Mouse (Mus musculus) stomach, postnatal 0 days (tissue): ENCODE data around the gene Smarce1. TPM values are rescaled to one million over a fixed set of nuclear protein-coding genes. Genes with fewer than 3 reads are reported as not detected.

ENCODE experiments used
- ATAC-seq: fragments of 200-750 bp; cut with Nextera tagmentation; 2 replicates; pipeline ENCODE4 v1.8.0; 2017; ENCODE audit not compliant: low FRiP score, low TSS enrichment
- DNase-seq: peaks from one replicate; pipeline ENCODE4 v3.0.0-alpha.2; 2016; ENCODE audit warnings: low spot score
- H3K27ac ChIP-seq: fragments of 300-500 bp; sonication (generic); replicated peaks from 2 replicates; pipeline ENCODE4 v1.5.1; 2014; ENCODE audit warnings: mild to moderate bottlenecking, control low read depth
- H3K27me3 ChIP-seq: fragments of 300-500 bp; sonication (generic); 2 replicates; pipeline ENCODE4 v1.6.1; 2014; ENCODE audit warnings: low read length; ENCODE audit not compliant: control insufficient read depth, insufficient read depth
- H3K36me3 ChIP-seq: fragments of 300-500 bp; sonication (generic); 2 replicates; pipeline ENCODE4 v1.6.1; 2014; ENCODE audit warnings: low read length, mixed read lengths; ENCODE audit not compliant: control insufficient read depth, insufficient read depth
- H3K4me1 ChIP-seq: fragments of 300-500 bp; sonication (generic); replicated peaks from 2 replicates; pipeline ENCODE4 v1.6.1; 2014; ENCODE audit warnings: antibody characterized with exemption; ENCODE audit not compliant: control insufficient read depth, insufficient read depth
- H3K4me2 ChIP-seq: fragments of 300-500 bp; sonication (generic); replicated peaks from 2 replicates; pipeline ENCODE4 v1.6.1; 2014; ENCODE audit warnings: low read depth, mild to moderate bottlenecking, control low read depth, moderate library complexity
- H3K4me3 ChIP-seq: fragments of 300-500 bp; sonication (generic); 2 replicates; pipeline ENCODE4 v1.5.1; 2014; ENCODE audit warnings: low read depth, low read length, control low read depth
- H3K9ac ChIP-seq: fragments of 300-500 bp; sonication (generic); 2 replicates; pipeline ENCODE4 v1.6.1; 2014; ENCODE audit warnings: mild to moderate bottlenecking, low read length, control low read depth, mixed read lengths
- H3K9me3 ChIP-seq: fragments of 300-500 bp; sonication (generic); 2 replicates; pipeline ENCODE4 v1.6.1; 2016; ENCODE audit warnings: low read length; ENCODE audit not compliant: control insufficient read depth
- CTCF ChIP-seq: IDR thresholded peaks from 2 replicates; pipeline ENCODE4 v1.5.1; 2016; ENCODE audit warnings: antibody characterized with exemption, low read depth, mild to moderate bottlenecking, moderate library complexity
- EP300 ChIP-seq: optimal IDR thresholded peaks from 2 replicates; pipeline ENCODE3; 2016; ENCODE audit warnings: antibody characterized with exemption
- WGBS: fragments of 180-500 bp; shearing (Covaris S2); extraction: QIAGEN DNeasy Blood & Tissue Kit; methylation state at CpG from one replicate; pipeline ENCODE4 v1.1.7; 2014; 5-methylcytosine and 5-hydroxymethylcytosine counted together
- polyA plus RNA-seq: library from polyadenylated mRNA; unstranded; fragments of >200 nt; fragmentation: Nextera tagmentation; extraction: Ambion mirVana; gene quantifications from 2 replicates; pipeline ENCODE4 v1.2.1, GENCODE M21; 2015

The Smarce1 gene
- polyA plus RNA-seq, 1 experiment from 2014 or later, result 91.6 TPM

- Histone ChIP-seq H3K36me3 (no peaks in the 10 kb centered on the region), H3K9me3 (no peaks in the 10 kb centered on the region), H3K4me1 (peaks cover 2% of the 10 kb centered on the region; the same call in 1 of the 2 replicates), H3K27me3 (no peaks in the 10 kb centered on the region), H3K4me2 (peak overlapping the region; percentile 50), H3K4me3 (peak overlapping the region; percentile 13; the same call in 1 of the 2 replicates), H3K27ac (no peak overlapping the region), H3K9ac (peak overlapping the region; percentile 31; the same call in 1 of the 2 replicates)
- WGBS, result 49% methylated on average over 3 of the region's 3 CpGs
- ATAC-seq, result no peak
- TF ChIP-seq CTCF (no peak), EP300 (no peak)
- no peak for DNase-seq
These were observed 12.5 kb upstream of the Smarce1 start for GRCm38 (mm10) chr11:99243200-99243819.

GRCm38 (mm10) chr11:99242056-99242455, 11.2 kb upstream of the Smarce1 start:
- DNase-seq (no peak), ATAC-seq (no peak)
- no peaks in the 10 kb centered on the region for H3K9me3 ChIP-seq
- H3K4me1 ChIP-seq, result peaks cover 2% of the 10 kb centered on the region; the same call in 1 of the 2 replicates
- H3K36me3 ChIP-seq, result no peaks in the 10 kb centered on the region
- no peak overlapping the region for H3K27ac ChIP-seq
- no peak overlapping the region for H3K4me3 ChIP-seq
- WGBS, result 77% methylated on average over 5 of the region's 5 CpGs
- no peak overlapping the region for H3K9ac ChIP-seq
- no peak overlapping the region for H3K4me2 ChIP-seq
- TF ChIP-seq EP300, result no peak
- no peaks in the 10 kb centered on the region for H3K27me3 ChIP-seq

GRCm38 (mm10) chr11:99238468-99238867, 7.7 kb upstream of the Smarce1 start:
- no peak overlapping the region for H3K27ac ChIP-seq
- no peaks in the 10 kb centered on the region for H3K4me1 ChIP-seq
- TF ChIP-seq CTCF, result no peak
- no peaks in the 10 kb centered on the region for H3K27me3 ChIP-seq
- 60% methylated on average over 14 of the region's 14 CpGs for WGBS
- H3K9ac ChIP-seq, result no peak overlapping the region
- no peaks in the 10 kb centered on the region for H3K36me3 ChIP-seq
- ATAC-seq, result no peak
- no peak overlapping the region for H3K4me3 ChIP-seq
- no peaks in the 10 kb centered on the region for H3K9me3 ChIP-seq
- DNase-seq, result no peak
- H3K4me2 ChIP-seq, result no peak overlapping the region

GRCm38 (mm10) chr11:99231049-99231816, 416 bp upstream of the Smarce1 start:
- no peak for ATAC-seq
- Histone ChIP-seq H3K9ac (peak overlapping the region; percentile 99), H3K4me2 (peak overlapping the region; percentile 81), H3K27ac (peak overlapping the region; percentile 99), H3K36me3 (no peaks in the 10 kb centered on the region), H3K27me3 (no peaks in the 10 kb centered on the region), H3K9me3 (no peaks in the 10 kb centered on the region), H3K4me3 (peak overlapping the region; percentile 90), H3K4me1 (no peaks in the 10 kb centered on the region; the same call in 1 of the 2 replicates)
- DNase-seq, result no peak
- TF ChIP-seq EP300 (no peak), CTCF (no peak)
- 21% methylated on average over 15 of the region's 15 CpGs for WGBS

- H3K27me3 ChIP-seq, result no peaks in the 10 kb centered on the region
- H3K4me3 ChIP-seq, result peak overlapping the region; percentile 90
- no peaks in the 10 kb centered on the region for H3K9me3 ChIP-seq
- TF ChIP-seq EP300 (no peak), CTCF (no peak)
- peak overlapping the region; percentile 81 for H3K4me2 ChIP-seq
- H3K27ac ChIP-seq, result peak overlapping the region; percentile 99
- WGBS, result under 1% methylated on average over 31 of the region's 31 CpGs
- H3K9ac ChIP-seq, result peak overlapping the region; percentile 99
- no peak for DNase-seq
- no peaks in the 10 kb centered on the region for H3K36me3 ChIP-seq
- no peaks in the 10 kb centered on the region; the same call in 1 of the 2 replicates for H3K4me1 ChIP-seq
- no peak; the same call in 1 of the 2 replicates for ATAC-seq
These were observed 1.1 kb downstream of the Smarce1 start for GRCm38 (mm10) chr11:99229641-99230260.
